Mouse (Mus musculus) liver, embryonic 11.5 days (tissue): ENCODE results near the gene Fam193b. TPM values are rescaled to one million over a fixed set of nuclear protein-coding genes. Genes with fewer than 3 reads are reported as not detected.

Experiments
- ATAC-seq: fragments of 200-750 bp; cut with Nextera tagmentation; replicated peaks from 2 replicates; pipeline ENCODE4 v1.8.0; 2017; ENCODE audit warnings: moderate number of reproducible peaks, mild to moderate bottlenecking, moderate TSS enrichment, moderate library complexity; ENCODE audit not compliant: low FRiP score
- DNase-seq: peaks from one replicate; pipeline ENCODE4 v3.0.0-alpha.2; 2017; ENCODE audit warnings: low spot score
- H3K27ac ChIP-seq: fragments of 300-500 bp; sonication (generic); 2 replicates; pipeline ENCODE4 v1.5.1; 2014; ENCODE audit warnings: mild to moderate bottlenecking, low read depth, low read length, control low read depth
- H3K27me3 ChIP-seq: fragments of 300-500 bp; sonication (generic); replicated peaks from 2 replicates; pipeline ENCODE4 v1.6.1; 2014; ENCODE audit warnings: low read length, mixed read lengths; ENCODE audit not compliant: control insufficient read depth, insufficient read depth
- H3K36me3 ChIP-seq: fragments of 300-500 bp; sonication (generic); 2 replicates; pipeline ENCODE4 v1.6.1; 2014; ENCODE audit warnings: mild to moderate bottlenecking, low read length, moderate library complexity, mixed read lengths; ENCODE audit not compliant: control insufficient read depth, insufficient read depth
- H3K4me1 ChIP-seq: fragments of 300-500 bp; sonication (generic); replicated peaks from 2 replicates; pipeline ENCODE4 v1.6.1; 2014; ENCODE audit warnings: low read length, mixed read lengths; ENCODE audit not compliant: control insufficient read depth, insufficient read depth
- H3K4me2 ChIP-seq: fragments of 300-500 bp; sonication (generic); 2 replicates; pipeline ENCODE4 v1.6.1; 2014; ENCODE audit warnings: mild to moderate bottlenecking, control low read depth, moderate library complexity
- H3K4me3 ChIP-seq: fragments of 300-500 bp; sonication (generic); 2 replicates; pipeline ENCODE4 v1.5.1; 2014; ENCODE audit warnings: low read depth, low read length, control low read depth
- H3K9ac ChIP-seq: fragments of 300-500 bp; sonication (generic); 2 replicates; pipeline ENCODE4 v1.6.1; 2014; ENCODE audit warnings: low read depth, low read length, control low read depth
- H3K9me3 ChIP-seq: fragments of 300-500 bp; sonication (generic); 2 replicates; pipeline ENCODE4 v1.6.1; 2016; ENCODE audit warnings: low read length, inconsistent platforms, mixed read lengths; ENCODE audit not compliant: control insufficient read depth
- WGBS: fragments of 180-500 bp; shearing (Covaris S2); extraction: QIAGEN DNeasy Blood & Tissue Kit; methylation state at CpG from one replicate; pipeline ENCODE4 v1.1.7; 2014; 5-methylcytosine and 5-hydroxymethylcytosine counted together
- polyA plus RNA-seq: library from polyadenylated mRNA; unstranded; fragments of >200 nt; fragmentation: Nextera tagmentation; extraction: Ambion mirVana; gene quantifications from 2 replicates; pipeline ENCODE4 v1.2.1, GENCODE M21; 2014

Gene Fam193b
- polyA plus RNA-seq, 1 experiment from 2014 or later = 25.3 TPM

DNA sequence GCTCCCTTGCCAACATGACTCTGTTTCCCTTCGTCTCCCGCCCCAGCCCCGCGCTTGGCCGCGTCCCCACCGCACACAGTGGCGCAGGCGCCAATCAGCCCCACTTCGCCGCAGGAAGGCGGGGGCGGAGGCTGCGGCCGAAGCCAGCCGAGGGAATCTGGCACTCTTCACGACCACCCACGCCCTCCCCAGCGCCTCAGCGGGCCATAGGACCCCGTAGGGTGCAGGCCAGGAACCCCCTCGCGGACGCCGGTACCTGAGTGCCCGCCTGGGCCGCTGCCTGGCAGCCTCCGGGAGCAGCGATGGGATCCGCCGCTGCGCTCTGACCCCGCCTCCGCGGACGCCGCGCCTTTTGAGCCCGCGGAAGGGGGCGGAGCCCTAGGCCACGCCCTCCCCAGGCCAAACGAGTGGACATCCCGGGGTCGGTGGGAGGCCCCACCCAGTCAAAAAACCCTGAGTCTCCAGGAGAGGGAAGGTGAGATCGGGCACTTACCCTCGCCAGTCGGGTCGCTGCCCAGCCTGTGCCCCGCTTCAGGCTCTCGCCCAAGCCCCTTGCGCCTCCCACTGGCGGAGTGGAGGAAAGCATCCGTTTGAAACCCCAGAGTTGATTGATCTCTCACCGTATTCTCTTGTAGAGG is 57.7 kb downstream of the Fam193b start, which contains the start of gene Pdlim7:
Pdlim7 (minus strand) TSS at position 566 of the 638 bp plus-strand sequence.
- H3K9me3 ChIP-seq = no peaks in the 10 kb centered on the region
- DNase-seq = peak; percentile 89
- WGBS = under 1% methylated on average over 55 of the region's 55 CpGs
- H3K9ac ChIP-seq = peak within 1 kb of the TSS; percentile 71
- peak within 1 kb of the TSS; percentile 72 for H3K4me3 ChIP-seq
- peak within 1 kb of the TSS; percentile 44 for H3K27ac ChIP-seq
- H3K36me3 ChIP-seq = peaks cover 2% of the 10 kb centered on the region; the same call in 1 of the 2 replicates
- peak; percentile 71 for ATAC-seq
- H3K27me3 ChIP-seq = peaks cover 4% of the 10 kb centered on the region; the same call in 1 of the 2 replicates
- H3K4me1 ChIP-seq = peaks cover 29% of the 10 kb centered on the region
- H3K4me2 ChIP-seq = peak within 1 kb of the TSS; percentile 97

DNA sequence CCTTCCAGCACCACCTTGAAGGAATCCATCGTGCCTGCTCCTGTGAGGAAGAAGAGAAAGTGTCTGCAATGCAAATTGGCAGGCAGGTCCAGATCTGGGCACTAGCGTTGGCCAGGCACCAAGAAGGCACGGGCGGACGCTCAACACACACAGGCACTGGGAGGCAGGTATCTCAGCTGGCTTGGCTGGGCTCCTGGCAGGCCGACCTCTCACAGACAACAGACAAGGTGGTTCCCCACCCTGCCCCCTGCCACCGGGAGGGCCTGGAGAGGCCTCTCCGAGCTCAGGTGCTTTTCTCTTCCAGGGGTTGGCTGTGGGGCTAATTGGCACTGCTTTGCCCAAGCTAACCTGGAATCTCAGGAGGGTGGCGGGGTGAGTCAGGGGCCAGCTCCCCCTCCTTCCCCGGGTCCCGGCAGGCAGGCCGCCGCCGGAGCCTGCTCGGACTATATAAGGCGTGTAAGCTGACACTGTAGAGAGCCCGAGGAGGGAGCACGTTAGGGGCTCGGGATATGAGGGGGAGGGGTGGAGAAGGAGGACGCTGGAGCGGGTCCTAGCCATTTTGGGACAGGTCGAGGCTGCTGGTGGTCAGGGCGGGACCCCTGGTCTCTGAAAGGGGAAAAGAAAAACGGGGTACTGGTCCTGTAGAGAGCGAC is 58.4 kb downstream of the Fam193b start:
- Histone ChIP-seq H3K9ac (peak overlapping the region; percentile 71), H3K4me2 (peak overlapping the region; percentile 97), H3K9me3 (no peaks in the 10 kb centered on the region), H3K27me3 (peaks cover 4% of the 10 kb centered on the region; the same call in 1 of the 2 replicates), H3K4me3 (peak overlapping the region; percentile 72), H3K27ac (peak overlapping the region; percentile 44), H3K36me3 (peaks cover 4% of the 10 kb centered on the region; the same call in 1 of the 2 replicates), H3K4me1 (peaks cover 29% of the 10 kb centered on the region)
- 2% methylated on average over 25 of the region's 25 CpGs for WGBS
- peak; percentile 72 for DNase-seq
- peak; percentile 41; the same call in 1 of the 2 replicates for ATAC-seq

DNA sequence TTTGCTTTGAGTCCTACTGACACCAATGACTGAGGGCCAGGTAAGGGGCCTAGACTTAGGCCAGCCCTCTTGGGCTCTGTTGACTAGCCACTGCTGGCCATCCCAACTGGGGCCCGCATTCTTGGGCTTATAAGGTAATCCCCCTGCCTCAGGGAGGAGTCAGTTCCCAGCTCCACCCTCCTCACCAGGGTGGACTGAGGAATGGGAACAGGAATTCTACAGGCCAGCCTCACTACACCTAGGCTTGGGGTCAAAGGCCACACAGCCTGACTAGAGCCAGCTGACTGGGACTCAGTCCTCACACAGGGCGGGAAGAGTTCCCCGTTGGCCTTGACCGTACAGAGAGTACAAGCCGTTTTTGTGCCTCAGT is 59.4 kb downstream of the Fam193b start:
- DNase-seq = no peak
- Histone ChIP-seq H3K4me1 (peaks cover 29% of the 10 kb centered on the region), H3K27ac (peak overlapping the region; percentile 81), H3K27me3 (peaks cover 4% of the 10 kb centered on the region; the same call in 1 of the 2 replicates), H3K9me3 (no peaks in the 10 kb centered on the region), H3K36me3 (peaks cover 12% of the 10 kb centered on the region; the same call in 1 of the 2 replicates), H3K4me2 (peak overlapping the region; percentile 97), H3K9ac (peak overlapping the region; percentile 38), H3K4me3 (peak overlapping the region; percentile 72)
- no peak; the same call in 1 of the 2 replicates for ATAC-seq
- 29% methylated on average over 5 of the region's 5 CpGs for WGBS

DNA sequence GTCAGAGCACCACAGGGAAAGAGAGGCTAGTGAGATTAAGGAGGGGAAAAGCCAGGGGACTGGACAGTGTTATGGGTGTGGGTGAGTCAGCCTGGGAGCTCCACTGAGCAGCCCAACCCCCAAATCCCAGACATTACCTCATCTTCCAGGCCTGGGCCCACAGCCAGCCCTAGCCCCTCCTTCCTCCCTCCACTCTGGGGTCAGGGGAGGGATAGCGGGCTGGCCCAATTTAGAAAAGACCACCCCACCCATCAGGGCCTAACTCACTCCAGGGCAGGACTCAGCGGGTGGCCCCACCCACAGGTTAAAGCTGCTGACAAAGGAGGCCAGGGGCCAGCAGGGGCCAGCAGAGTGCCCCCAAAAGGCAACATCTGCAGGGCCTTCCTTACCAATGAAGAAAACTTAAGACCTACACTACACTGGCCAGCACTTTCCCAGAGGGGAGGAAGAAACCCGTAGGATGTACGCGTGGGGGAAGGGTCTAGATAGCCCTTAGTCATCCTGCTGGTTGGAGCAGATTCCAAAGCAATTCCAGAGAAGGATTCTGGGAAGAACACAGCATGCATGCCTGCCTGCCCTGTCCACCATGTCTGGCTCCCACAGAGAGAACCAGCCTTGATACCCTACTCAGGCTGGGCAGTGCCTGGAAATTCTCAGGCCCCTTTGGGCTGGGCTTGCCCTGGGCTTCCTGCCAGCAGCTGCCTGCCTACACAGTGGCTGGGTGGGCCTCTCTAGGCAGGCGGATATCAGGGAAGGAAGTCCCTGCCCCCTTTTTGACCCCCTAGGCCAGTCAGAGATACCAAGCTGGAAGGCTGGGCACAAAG is 60.0 kb downstream of the Fam193b start:
- Histone ChIP-seq H3K9ac (peak overlapping the region; percentile 38), H3K9me3 (no peaks in the 10 kb centered on the region), H3K4me1 (peaks cover 29% of the 10 kb centered on the region), H3K27me3 (peaks cover 4% of the 10 kb centered on the region; the same call in 1 of the 2 replicates), H3K27ac (peak overlapping the region; percentile 81), H3K4me2 (peak overlapping the region; percentile 97), H3K4me3 (peak overlapping the region; percentile 72), H3K36me3 (peaks cover 18% of the 10 kb centered on the region; the same call in 1 of the 2 replicates)
- WGBS = 13% methylated on average over 6 of the region's 6 CpGs
- ATAC-seq = peak; percentile 54
- DNase-seq = peak; percentile 74

GRCm38 (mm10) chr13:55510332-55510667 is 60.6 kb downstream of the Fam193b start:
- Histone ChIP-seq H3K27ac (peak overlapping the region; percentile 81), H3K4me1 (peaks cover 29% of the 10 kb centered on the region), H3K9ac (peak overlapping the region; percentile 38; the same call in 1 of the 2 replicates), H3K27me3 (peaks cover 4% of the 10 kb centered on the region; the same call in 1 of the 2 replicates), H3K9me3 (no peaks in the 10 kb centered on the region), H3K4me2 (peak overlapping the region; percentile 97), H3K36me3 (peaks cover 22% of the 10 kb centered on the region; the same call in 1 of the 2 replicates), H3K4me3 (peak overlapping the region; percentile 8; the same call in 1 of the 2 replicates)
- no peak for DNase-seq
- 34% methylated on average over 3 of the region's 3 CpGs for WGBS
- no peak for ATAC-seq

GRCm38 (mm10) chr13:55508531-55508930 is 62.4 kb downstream of the Fam193b start:
- DNase-seq (no peak), ATAC-seq (no peak)
- Histone ChIP-seq H3K4me1 (peaks cover 29% of the 10 kb centered on the region), H3K36me3 (peaks cover 24% of the 10 kb centered on the region), H3K27me3 (no peaks in the 10 kb centered on the region), H3K9me3 (no peaks in the 10 kb centered on the region), H3K4me2 (no peak overlapping the region), H3K27ac (no peak overlapping the region), H3K9ac (no peak overlapping the region), H3K4me3 (no peak overlapping the region)
- WGBS = 92% methylated on average over 10 of the region's 10 CpGs

DNA sequence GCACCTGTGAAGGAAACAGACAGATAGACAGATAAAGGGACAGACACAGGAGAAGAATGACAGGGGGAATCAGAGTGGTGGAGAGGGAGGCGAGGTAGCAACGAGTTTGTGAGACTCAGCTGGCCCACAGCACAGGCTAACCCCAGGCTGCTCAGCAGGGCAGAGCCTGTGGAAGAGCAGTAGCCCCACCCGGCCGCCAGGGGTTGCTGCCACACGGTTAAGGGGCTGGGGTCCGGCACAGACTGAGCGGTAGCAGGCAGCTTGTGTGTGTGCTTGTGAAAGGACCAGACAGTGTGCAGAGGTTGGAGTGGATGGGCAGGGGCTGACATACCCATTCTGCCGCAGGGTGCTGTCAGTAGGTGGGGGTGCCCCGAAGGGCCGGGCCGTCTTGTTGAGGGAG is 63.0 kb downstream of the Fam193b start:
- Histone ChIP-seq H3K4me3 (no peak overlapping the region), H3K4me1 (peaks cover 29% of the 10 kb centered on the region), H3K9ac (no peak overlapping the region), H3K27me3 (no peaks in the 10 kb centered on the region), H3K4me2 (no peak overlapping the region), H3K27ac (no peak overlapping the region), H3K36me3 (peaks cover 28% of the 10 kb centered on the region), H3K9me3 (no peaks in the 10 kb centered on the region)
- 60% methylated on average over 11 of the region's 11 CpGs for WGBS
- DNase-seq (no peak), ATAC-seq (no peak)

- WGBS = 91% methylated on average over 10 of the region's 10 CpGs
- H3K36me3 ChIP-seq = peaks cover 28% of the 10 kb centered on the region
- no peak overlapping the region for H3K4me2 ChIP-seq
- H3K9ac ChIP-seq = no peak overlapping the region
- H3K27ac ChIP-seq = no peak overlapping the region
- ATAC-seq = no peak
- H3K27me3 ChIP-seq = no peaks in the 10 kb centered on the region
- no peak overlapping the region for H3K4me3 ChIP-seq
- peaks cover 20% of the 10 kb centered on the region for H3K4me1 ChIP-seq
- H3K9me3 ChIP-seq = no peaks in the 10 kb centered on the region
- no peak for DNase-seq
These were observed 64.2 kb downstream of the Fam193b start for GRCm38 (mm10) chr13:55506697-55507096.
